Mouse (Mus musculus): ENCODE data around the gene Vmp1.

DNA sequence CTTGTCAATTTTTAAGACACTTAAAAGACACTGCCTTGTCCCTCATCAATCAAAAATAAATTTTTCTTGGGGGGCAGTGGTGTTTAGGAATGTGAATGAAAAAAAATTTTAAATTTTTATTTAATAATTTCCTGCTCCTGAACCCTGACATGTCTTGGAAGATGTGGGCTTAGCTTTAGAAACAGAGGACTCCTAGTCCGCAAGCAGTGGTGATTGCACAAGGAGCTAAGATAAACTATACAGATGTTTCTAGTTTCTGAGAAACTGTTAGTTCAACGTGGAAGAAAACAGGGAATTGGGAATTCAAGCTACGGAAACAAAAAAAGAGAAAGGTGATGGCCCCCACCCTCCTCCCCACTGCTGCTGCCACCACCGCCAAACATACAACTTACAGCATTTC lies 111.8 kb downstream of the Vmp1 start:
- no peak for TF ChIP-seq CTCF (IDR thresholded peaks at IDR 0.05; ENCODE audit: low read depth, low read length)
- no peak for TF ChIP-seq POLR2A (IDR thresholded peaks at IDR 0.05; ENCODE audit: insufficient read depth, low read length)

Data from ES-Bruce4 (cell line).